Mouse (Mus musculus) lung, postnatal 0 days (tissue): Measurements from ENCODE around the gene Il2. TPM values are rescaled to one million over a fixed set of nuclear protein-coding genes. Genes with fewer than 3 reads are reported as not detected.

Experiments
- ATAC-seq: fragments of 200-750 bp; cut with Nextera tagmentation; 2 replicates; pipeline ENCODE4 v1.8.0; 2017; ENCODE audit warnings: moderate library complexity
- DNase-seq: peaks from one replicate; pipeline ENCODE4 v3.0.0-alpha.2; 2016; ENCODE audit warnings: low spot score
- H3K27ac ChIP-seq: fragments of 300-500 bp; sonication (generic); 2 replicates; pipeline ENCODE4 v1.5.1; 2014; ENCODE audit warnings: antibody characterized with exemption, mild to moderate bottlenecking, low read length, mixed read lengths
- H3K27me3 ChIP-seq: fragments of 300-500 bp; sonication (generic); replicated peaks from 2 replicates; pipeline ENCODE4 v1.6.1; 2014; ENCODE audit warnings: low read length, mixed read lengths; ENCODE audit not compliant: insufficient read depth
- H3K36me3 ChIP-seq: fragments of 300-500 bp; sonication (generic); 2 replicates; pipeline ENCODE4 v1.6.1; 2014; ENCODE audit warnings: low read length, mixed read lengths; ENCODE audit not compliant: insufficient read depth
- H3K4me1 ChIP-seq: fragments of 300-500 bp; sonication (generic); 2 replicates; pipeline ENCODE4 v1.6.1; 2014; ENCODE audit warnings: antibody characterized with exemption, low read depth, low read length, mixed read lengths; ENCODE audit not compliant: insufficient read depth
- H3K4me2 ChIP-seq: fragments of 300-500 bp; sonication (generic); replicated peaks from 2 replicates; pipeline ENCODE4 v1.6.1; 2014; ENCODE audit warnings: low read depth, mild to moderate bottlenecking, low read length, moderate library complexity, mixed read lengths
- H3K4me3 ChIP-seq: fragments of 300-500 bp; sonication (generic); 2 replicates; pipeline ENCODE4 v1.5.1; 2014; ENCODE audit warnings: low read depth, low read length
- H3K9ac ChIP-seq: fragments of 300-500 bp; sonication (generic); replicated peaks from 2 replicates; pipeline ENCODE4 v1.6.1; 2014; ENCODE audit warnings: low read depth, mild to moderate bottlenecking
- H3K9me3 ChIP-seq: fragments of 300-500 bp; sonication (generic); 2 replicates; pipeline ENCODE4 v1.6.1; 2016; ENCODE audit warnings: low read length, mixed read lengths
- CTCF ChIP-seq: IDR thresholded peaks from 2 replicates; pipeline ENCODE4 v1.5.1; 2016; ENCODE audit warnings: antibody characterized with exemption, mild to moderate bottlenecking
- EP300 ChIP-seq: IDR thresholded peaks from 2 replicates; pipeline ENCODE4 v1.6.1; 2016; ENCODE audit warnings: antibody characterized with exemption, mild to moderate bottlenecking, control low read depth
- WGBS: fragments of 180-500 bp; shearing (Covaris S2); extraction: QIAGEN DNeasy Blood & Tissue Kit; methylation state at CpG from one replicate; pipeline ENCODE4 v1.1.7; 2014; 5-methylcytosine and 5-hydroxymethylcytosine counted together
- polyA plus RNA-seq: library from polyadenylated mRNA; unstranded; fragments of >200 nt; fragmentation: Nextera tagmentation; extraction: Ambion mirVana; gene quantifications from 2 replicates; pipeline ENCODE4 v1.2.1, GENCODE M21; 2015

Gene Il2
- 0.25 and 0.37 TPM in 2 replicates for polyA plus RNA-seq

DNA sequence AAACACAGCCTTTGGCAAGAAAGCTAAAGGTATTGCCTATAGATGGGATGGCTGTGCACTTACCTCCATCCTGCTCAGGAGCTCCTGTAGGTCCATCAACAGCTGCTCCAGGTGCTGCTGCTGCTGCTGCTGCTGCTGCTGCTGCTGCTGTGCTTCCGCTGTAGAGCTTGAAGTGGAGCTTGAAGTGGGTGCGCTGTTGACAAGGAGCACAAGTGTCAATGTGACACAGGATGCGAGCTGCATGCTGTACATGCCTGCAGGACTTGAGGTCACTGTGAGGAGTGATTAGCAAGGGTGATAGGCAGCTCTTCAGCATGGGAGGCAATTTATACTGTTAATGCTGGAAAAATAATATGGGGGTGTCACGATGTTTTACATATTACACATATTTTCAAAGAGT lies at the start of gene Il2:
Gene Il2, minus strand, starts transcription at position 305 of the 400 bp plus-strand sequence.
- no peak for DNase-seq
- H3K4me2 ChIP-seq = no peak within 1 kb of the TSS
- H3K9ac ChIP-seq = no peak within 1 kb of the TSS
- H3K36me3 ChIP-seq = no peaks in the 10 kb centered on the region
- H3K27ac ChIP-seq = no peak within 1 kb of the TSS
- TF ChIP-seq CTCF (no peak), EP300 (no peak)
- no peaks in the 10 kb centered on the region for H3K4me1 ChIP-seq
- ATAC-seq = no peak
- no peaks in the 10 kb centered on the region for H3K9me3 ChIP-seq
- H3K4me3 ChIP-seq = no peak within 1 kb of the TSS
- WGBS = 45% methylated on average over 4 of the region's 4 CpGs
- H3K27me3 ChIP-seq = no peaks in the 10 kb centered on the region

- TF ChIP-seq CTCF (no peak), EP300 (no peak)
- no peak overlapping the region for H3K4me3 ChIP-seq
- DNase-seq = peak; percentile 69
- no peaks in the 10 kb centered on the region for H3K27me3 ChIP-seq
- H3K4me1 ChIP-seq = no peaks in the 10 kb centered on the region
- H3K36me3 ChIP-seq = no peaks in the 10 kb centered on the region
- H3K9ac ChIP-seq = no peak overlapping the region
- no peak overlapping the region for H3K4me2 ChIP-seq
- 34% methylated on average over 10 of the region's 10 CpGs for WGBS
- H3K27ac ChIP-seq = no peak overlapping the region
- ATAC-seq = peak; percentile 80
- H3K9me3 ChIP-seq = no peaks in the 10 kb centered on the region
Observed at GRCm38 (mm10) chr3:37174711-37175572, 49.2 kb upstream of the Il2 start.

- H3K4me1 ChIP-seq = no peaks in the 10 kb centered on the region
- H3K4me2 ChIP-seq = no peak overlapping the region
- DNase-seq (no peak), ATAC-seq (no peak)
- H3K27ac ChIP-seq = no peak overlapping the region
- H3K9ac ChIP-seq = no peak overlapping the region
- TF ChIP-seq CTCF (no peak), EP300 (no peak)
- H3K4me3 ChIP-seq = no peak overlapping the region
- no peaks in the 10 kb centered on the region for H3K36me3 ChIP-seq
- H3K9me3 ChIP-seq = no peaks in the 10 kb centered on the region
- H3K27me3 ChIP-seq = no peaks in the 10 kb centered on the region
- WGBS = 81% methylated on average over 8 of the region's 8 CpGs
Observed at GRCm38 (mm10) chr3:37173285-37173684, 47.5 kb upstream of the Il2 start.

- H3K9ac ChIP-seq = no peak overlapping the region
- TF ChIP-seq CTCF (no peak), EP300 (no peak)
- H3K4me3 ChIP-seq = no peak overlapping the region
- no peak overlapping the region for H3K27ac ChIP-seq
- no peaks in the 10 kb centered on the region for H3K36me3 ChIP-seq
- DNase-seq = no peak
- 86% methylated on average over 2 of the region's 2 CpGs for WGBS
- no peak for ATAC-seq
- no peaks in the 10 kb centered on the region for H3K9me3 ChIP-seq
- no peaks in the 10 kb centered on the region for H3K27me3 ChIP-seq
- H3K4me2 ChIP-seq = no peak overlapping the region
- no peaks in the 10 kb centered on the region for H3K4me1 ChIP-seq
Observed at GRCm38 (mm10) chr3:37169283-37169682, 43.5 kb upstream of the Il2 start.

- Histone ChIP-seq H3K27me3 (no peaks in the 10 kb centered on the region), H3K27ac (no peak overlapping the region), H3K4me1 (no peaks in the 10 kb centered on the region), H3K36me3 (no peaks in the 10 kb centered on the region), H3K4me2 (no peak overlapping the region), H3K4me3 (no peak overlapping the region), H3K9me3 (no peaks in the 10 kb centered on the region), H3K9ac (no peak overlapping the region)
- WGBS = 80% methylated on average over 4 of the region's 4 CpGs
- ATAC-seq (no peak), DNase-seq (no peak)
- TF ChIP-seq EP300 = no peak
- TF ChIP-seq CTCF = no peak
Observed at GRCm38 (mm10) chr3:37161096-37161495, 35.3 kb upstream of the Il2 start.

DNA sequence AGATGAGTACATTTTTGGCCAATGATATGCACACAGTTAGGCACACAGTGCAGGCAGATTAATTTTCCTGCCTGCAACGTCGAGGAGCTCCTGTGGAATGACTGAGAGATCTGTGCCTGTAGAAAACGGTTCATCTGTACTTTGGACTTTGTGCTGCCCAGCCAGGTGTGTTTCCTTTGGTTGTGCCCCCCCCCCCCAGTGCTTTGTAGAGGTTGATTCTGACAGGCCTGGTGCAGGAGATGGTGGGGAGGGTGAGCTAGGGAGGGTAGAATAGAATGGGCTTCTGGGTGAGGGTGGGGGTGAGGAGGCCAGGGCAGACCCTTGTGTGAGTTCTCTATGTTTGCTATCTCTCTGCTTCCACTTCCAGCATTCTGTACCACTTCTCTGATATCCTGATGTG lies 32.5 kb upstream of the Il2 start:
- DNase-seq (no peak), ATAC-seq (no peak)
- no peaks in the 10 kb centered on the region for H3K27me3 ChIP-seq
- no peak overlapping the region for H3K4me3 ChIP-seq
- no peak overlapping the region for H3K27ac ChIP-seq
- H3K9me3 ChIP-seq = no peaks in the 10 kb centered on the region
- no peaks in the 10 kb centered on the region for H3K4me1 ChIP-seq
- TF ChIP-seq CTCF (no peak), EP300 (no peak)
- no peaks in the 10 kb centered on the region for H3K36me3 ChIP-seq
- 53% methylated on average over 3 of the region's 3 CpGs for WGBS
- no peak overlapping the region for H3K9ac ChIP-seq
- H3K4me2 ChIP-seq = no peak overlapping the region
